Mouse (Mus musculus): ENCODE measurements at regions not wholly inside any gene's neighbourhood (a gene's known extent, or its start where the extent isn't known, plus 50 kb on each side); places are given as distances from the start of the nearest gene placed in this dataset.
"Not testable (repeated sequence)": the region's sequence is repeated elsewhere in the genome, so short reads cannot be mapped to it uniquely, and the experiment has no call there.

- Histone ChIP-seq H3K4me2 (ENCODE audit: low read length) (no peak overlapping the region), H3K27ac (replicated peaks in 1 of 2; ENCODE audit: control insufficient read depth in 1 of 2, insufficient read depth in 1 of 2, low read depth in 2 of 2, low read length in 2 of 2) (no peak overlapping the region), H3K9me3 (ENCODE audit: control insufficient read depth, low read length) (no peaks in the 10 kb centered on the region), H3K4me1 (ENCODE audit: control insufficient read depth in 2 of 2, insufficient read depth in 2 of 2, low read length in 2 of 2) (no peaks in the 10 kb centered on the region), H3K4me3 (ENCODE audit: control insufficient read depth in 1 of 2, insufficient read depth in 1 of 2, low read depth in 1 of 2, low read length in 2 of 2) (no peak overlapping the region), H3K27me3 (ENCODE audit: control insufficient read depth, insufficient read depth, low read length) (0 out of 2 replicates have a peak, but pooled peaks cover 3% of the 10 kb centered on the region), H3K9ac (ENCODE audit: low read length) (no peak overlapping the region), H3K36me3 (ENCODE audit: control insufficient read depth, insufficient read depth, low read length) (no peaks in the 10 kb centered on the region)
- ATAC-seq (ENCODE audit: insufficient number of reproducible peaks, insufficient read depth, low FRiP score, low read depth) = no peak
- WGBS = 53% methylated on average over 3 of the region's 3 CpGs
Observed at GRCm38 (mm10) chr4:45617126-45617525, 84.9 kb upstream of the Shb start.

GRCm38 (mm10) chr4:45613498-45613897 lies 81.2 kb upstream of the Shb start:
- 75% methylated on average over 3 of the region's 3 CpGs for WGBS
- H3K36me3 ChIP-seq (ENCODE audit: control insufficient read depth, insufficient read depth, low read length) = not testable (repeated sequence)

DNA sequence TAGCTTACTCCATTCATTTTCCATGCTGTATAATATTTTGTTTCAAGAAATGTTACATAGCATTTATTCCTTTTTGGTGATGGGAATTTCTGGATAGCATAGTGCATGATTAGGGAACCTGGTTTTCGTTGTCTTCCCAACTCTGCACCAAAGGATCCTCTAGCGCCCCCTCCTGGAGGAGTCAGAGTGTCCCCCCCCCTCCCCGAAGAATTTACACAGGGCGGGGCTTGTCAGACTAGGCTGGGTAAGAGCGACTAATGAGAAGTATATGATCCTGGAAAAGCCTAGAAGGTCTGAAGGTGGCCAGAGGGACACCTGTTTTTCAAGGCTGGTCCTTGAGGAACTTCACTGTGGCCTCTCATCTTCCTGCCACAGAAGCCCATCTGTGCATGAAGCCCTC lies 79.9 kb upstream of the Shb start:
- ATAC-seq (ENCODE audit: insufficient number of reproducible peaks, insufficient read depth, low FRiP score, low read depth) = no peak

More at GRCm38 (mm10) chr4:45613498-45613897, 81.2 kb upstream of the Shb start:
- not testable (repeated sequence) for ATAC-seq (ENCODE audit: insufficient number of reproducible peaks, insufficient read depth, low FRiP score, low read depth); H3K9ac ChIP-seq (ENCODE audit: low read length); H3K27me3 ChIP-seq (ENCODE audit: control insufficient read depth, insufficient read depth, low read length); H3K4me1 ChIP-seq (ENCODE audit: control insufficient read depth in 2 of 2, insufficient read depth in 2 of 2, low read length in 2 of 2); H3K4me2 ChIP-seq (ENCODE audit: low read length); H3K9me3 ChIP-seq (ENCODE audit: control insufficient read depth, low read length); H3K4me3 ChIP-seq (ENCODE audit: control insufficient read depth in 1 of 2, insufficient read depth in 1 of 2, low read depth in 1 of 2, low read length in 2 of 2); H3K27ac ChIP-seq (replicated peaks in 1 of 2; ENCODE audit: control insufficient read depth in 1 of 2, insufficient read depth in 1 of 2, low read depth in 2 of 2, low read length in 2 of 2)

DNA sequence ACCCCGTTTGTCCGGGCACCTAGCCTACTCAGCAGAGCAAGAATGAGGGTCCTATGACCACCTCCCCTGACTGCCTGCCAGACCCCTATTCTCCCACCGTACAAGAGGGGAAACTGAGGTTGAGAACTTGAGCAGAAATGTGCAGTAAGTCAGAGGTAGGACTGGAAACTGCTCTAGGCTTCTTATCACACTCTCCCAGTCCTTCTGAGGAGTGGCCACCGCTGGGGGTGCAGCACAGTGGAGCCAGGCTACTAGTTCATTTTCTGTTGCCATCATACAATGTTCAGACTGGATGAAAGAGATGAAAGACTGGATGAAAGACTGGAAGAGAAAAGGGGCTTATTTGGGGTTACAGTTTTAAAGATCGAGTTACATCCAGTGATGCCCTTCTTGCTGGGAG lies 78.7 kb upstream of the Shb start:
- Histone ChIP-seq H3K4me2 (ENCODE audit: low read length) (no peak overlapping the region), H3K4me1 (ENCODE audit: control insufficient read depth in 2 of 2, insufficient read depth in 2 of 2, low read length in 2 of 2) (peaks cover 4 to 7% of the 10 kb centered on the region in 2 experiments; a peak in 2 of 4 replicates), H3K9me3 (ENCODE audit: control insufficient read depth, low read length) (no peaks in the 10 kb centered on the region), H3K9ac (ENCODE audit: low read length) (no peak overlapping the region), H3K4me3 (ENCODE audit: control insufficient read depth in 1 of 2, insufficient read depth in 1 of 2, low read depth in 1 of 2, low read length in 2 of 2) (no peak overlapping the region), H3K27ac (replicated peaks in 1 of 2; ENCODE audit: control insufficient read depth in 1 of 2, insufficient read depth in 1 of 2, low read depth in 2 of 2, low read length in 2 of 2) (no peak overlapping the region), H3K36me3 (ENCODE audit: control insufficient read depth, insufficient read depth, low read length) (no peaks in the 10 kb centered on the region), H3K27me3 (ENCODE audit: control insufficient read depth, insufficient read depth, low read length) (no peaks in the 10 kb centered on the region)
- WGBS = 84% methylated on average over 5 of the region's 5 CpGs
- ATAC-seq (ENCODE audit: insufficient number of reproducible peaks, insufficient read depth, low FRiP score, low read depth) = no peak

More for the DNA sequence above, 79.9 kb upstream of the Shb start:
- Histone ChIP-seq H3K4me3 (ENCODE audit: control insufficient read depth in 1 of 2, insufficient read depth in 1 of 2, low read depth in 1 of 2, low read length in 2 of 2) (no peak overlapping the region), H3K9ac (ENCODE audit: low read length) (no peak overlapping the region), H3K27me3 (ENCODE audit: control insufficient read depth, insufficient read depth, low read length) (no peaks in the 10 kb centered on the region), H3K9me3 (ENCODE audit: control insufficient read depth, low read length) (no peaks in the 10 kb centered on the region), H3K27ac (replicated peaks in 1 of 2; ENCODE audit: control insufficient read depth in 1 of 2, insufficient read depth in 1 of 2, low read depth in 2 of 2, low read length in 2 of 2) (no peak overlapping the region), H3K36me3 (ENCODE audit: control insufficient read depth, insufficient read depth, low read length) (no peaks in the 10 kb centered on the region), H3K4me2 (ENCODE audit: low read length) (no peak overlapping the region), H3K4me1 (ENCODE audit: control insufficient read depth in 2 of 2, insufficient read depth in 2 of 2, low read length in 2 of 2) (no peaks in the 10 kb centered on the region)
- 27% methylated on average over 5 of the region's 5 CpGs for WGBS

GRCm38 (mm10) chr4:45606578-45606977 lies 74.3 kb upstream of the Shb start:
- Histone ChIP-seq H3K27ac (replicated peaks in 1 of 2; ENCODE audit: control insufficient read depth in 1 of 2, insufficient read depth in 1 of 2, low read depth in 2 of 2, low read length in 2 of 2) (no peak overlapping the region), H3K9ac (ENCODE audit: low read length) (no peak overlapping the region), H3K4me1 (ENCODE audit: control insufficient read depth in 2 of 2, insufficient read depth in 2 of 2, low read length in 2 of 2) (peaks cover 4 to 7% of the 10 kb centered on the region in 2 experiments; a peak in 2 of 4 replicates), H3K36me3 (ENCODE audit: control insufficient read depth, insufficient read depth, low read length) (no peaks in the 10 kb centered on the region), H3K4me2 (ENCODE audit: low read length) (no peak overlapping the region), H3K9me3 (ENCODE audit: control insufficient read depth, low read length) (no peaks in the 10 kb centered on the region), H3K27me3 (ENCODE audit: control insufficient read depth, insufficient read depth, low read length) (no peaks in the 10 kb centered on the region), H3K4me3 (ENCODE audit: control insufficient read depth in 1 of 2, insufficient read depth in 1 of 2, low read depth in 1 of 2, low read length in 2 of 2) (no peak overlapping the region)
- WGBS = 21% methylated on average over 7 of the region's 7 CpGs
- no peak for ATAC-seq (ENCODE audit: insufficient number of reproducible peaks, insufficient read depth, low FRiP score, low read depth)

GRCm38 (mm10) chr4:45605681-45606080 lies 73.4 kb upstream of the Shb start:
- Histone ChIP-seq H3K27me3 (ENCODE audit: control insufficient read depth, insufficient read depth, low read length) (no peaks in the 10 kb centered on the region), H3K9ac (ENCODE audit: low read length) (no peak overlapping the region), H3K9me3 (ENCODE audit: control insufficient read depth, low read length) (no peaks in the 10 kb centered on the region), H3K36me3 (ENCODE audit: control insufficient read depth, insufficient read depth, low read length) (no peaks in the 10 kb centered on the region), H3K4me1 (ENCODE audit: control insufficient read depth in 2 of 2, insufficient read depth in 2 of 2, low read length in 2 of 2) (peaks cover 4 to 7% of the 10 kb centered on the region in 2 experiments; a peak in 2 of 4 replicates), H3K27ac (replicated peaks in 1 of 2; ENCODE audit: control insufficient read depth in 1 of 2, insufficient read depth in 1 of 2, low read depth in 2 of 2, low read length in 2 of 2) (no peak overlapping the region), H3K4me3 (ENCODE audit: control insufficient read depth in 1 of 2, insufficient read depth in 1 of 2, low read depth in 1 of 2, low read length in 2 of 2) (no peak overlapping the region), H3K4me2 (ENCODE audit: low read length) (no peak overlapping the region)
- ATAC-seq (ENCODE audit: insufficient number of reproducible peaks, insufficient read depth, low FRiP score, low read depth) = no peak
- WGBS = 85% methylated on average over 4 of the region's 4 CpGs

GRCm38 (mm10) chr4:45604271-45604800 lies 72.1 kb upstream of the Shb start:
- WGBS = 82% methylated on average over 5 of the region's 5 CpGs
- no peaks in the 10 kb centered on the region for H3K9me3 ChIP-seq (ENCODE audit: control insufficient read depth, low read length)

DNA sequence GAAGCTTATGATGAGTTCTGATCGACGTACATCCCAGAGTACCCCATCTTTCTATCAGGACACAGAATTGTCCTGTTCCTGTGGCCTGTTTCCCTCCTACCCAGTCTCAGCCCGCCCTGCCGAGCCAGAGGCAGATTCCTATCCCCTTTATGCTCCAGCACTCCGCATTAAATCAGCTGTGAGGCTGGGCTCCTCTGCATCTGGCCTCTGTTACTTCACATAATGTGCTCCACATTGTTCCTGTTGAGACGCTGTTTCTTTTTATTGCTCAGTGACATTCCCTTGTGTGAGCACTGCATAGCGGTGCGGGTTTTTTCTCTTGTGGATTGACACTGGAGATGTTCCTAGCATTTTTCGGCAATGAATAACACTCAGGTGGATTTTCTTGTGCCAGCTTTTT lies 68.2 kb upstream of the Shb start:
- Histone ChIP-seq H3K27me3 (ENCODE audit: control insufficient read depth, insufficient read depth, low read length) (no peaks in the 10 kb centered on the region), H3K9me3 (ENCODE audit: control insufficient read depth, low read length) (no peaks in the 10 kb centered on the region), H3K27ac (replicated peaks in 1 of 2; ENCODE audit: control insufficient read depth in 1 of 2, insufficient read depth in 1 of 2, low read depth in 2 of 2, low read length in 2 of 2) (no peak overlapping the region), H3K36me3 (ENCODE audit: control insufficient read depth, insufficient read depth, low read length) (no peaks in the 10 kb centered on the region), H3K4me1 (ENCODE audit: control insufficient read depth in 2 of 2, insufficient read depth in 2 of 2, low read length in 2 of 2) (no peaks in the 10 kb centered on the region), H3K4me3 (ENCODE audit: control insufficient read depth in 1 of 2, insufficient read depth in 1 of 2, low read depth in 1 of 2, low read length in 2 of 2) (no peak overlapping the region), H3K4me2 (ENCODE audit: low read length) (no peak overlapping the region), H3K9ac (ENCODE audit: low read length) (no peak overlapping the region)
- ATAC-seq (ENCODE audit: insufficient number of reproducible peaks, insufficient read depth, low FRiP score, low read depth) = no peak
- WGBS = 66% methylated on average over 9 of the region's 9 CpGs

More at GRCm38 (mm10) chr4:45604271-45604800, 72.1 kb upstream of the Shb start:
- Histone ChIP-seq H3K27me3 (ENCODE audit: control insufficient read depth, insufficient read depth, low read length) (no peaks in the 10 kb centered on the region), H3K36me3 (ENCODE audit: control insufficient read depth, insufficient read depth, low read length) (no peaks in the 10 kb centered on the region), H3K4me1 (ENCODE audit: control insufficient read depth in 2 of 2, insufficient read depth in 2 of 2, low read length in 2 of 2) (peaks cover 4 to 7% of the 10 kb centered on the region in 2 experiments; a peak in 2 of 4 replicates), H3K4me2 (ENCODE audit: low read length) (no peak overlapping the region), H3K9ac (ENCODE audit: low read length) (no peak overlapping the region), H3K27ac (replicated peaks in 1 of 2; ENCODE audit: control insufficient read depth in 1 of 2, insufficient read depth in 1 of 2, low read depth in 2 of 2, low read length in 2 of 2) (no peak overlapping the region), H3K4me3 (ENCODE audit: control insufficient read depth in 1 of 2, insufficient read depth in 1 of 2, low read depth in 1 of 2, low read length in 2 of 2) (no peak overlapping the region)
- no peak for ATAC-seq (ENCODE audit: insufficient number of reproducible peaks, insufficient read depth, low FRiP score, low read depth)
